Mouse (Mus musculus) neural tube, embryonic 14.5 days (tissue): Measurements from ENCODE around the gene Atp6ap1. TPM values are rescaled to one million over a fixed set of nuclear protein-coding genes. Genes with fewer than 3 reads are reported as not detected.

Experiments
- ATAC-seq: fragments of 200-750 bp; cut with Nextera tagmentation; 2 replicates; pipeline ENCODE4 v1.8.0; 2017; ENCODE audit warnings: low read depth, mild to moderate bottlenecking, moderate TSS enrichment, moderate library complexity
- H3K27ac ChIP-seq: fragments of 300-500 bp; sonication (generic); 2 replicates; pipeline ENCODE4 v1.5.1; 2014; ENCODE audit warnings: low read depth, mild to moderate bottlenecking, control low read depth, low read length, moderate library complexity, mixed read lengths
- H3K27me3 ChIP-seq: fragments of 300-500 bp; sonication (generic); 2 replicates; pipeline ENCODE4 v1.6.1; 2014; ENCODE audit warnings: low read length; ENCODE audit not compliant: control insufficient read depth, insufficient read depth
- H3K36me3 ChIP-seq: fragments of 300-500 bp; sonication (generic); 2 replicates; pipeline ENCODE4 v1.6.1; 2014; ENCODE audit warnings: low read length, mixed read lengths; ENCODE audit not compliant: control insufficient read depth, insufficient read depth
- H3K4me1 ChIP-seq: fragments of 300-500 bp; sonication (generic); 2 replicates; pipeline ENCODE4 v1.6.1; 2014; ENCODE audit warnings: low read length; ENCODE audit not compliant: control insufficient read depth, insufficient read depth
- H3K4me2 ChIP-seq: fragments of 300-500 bp; sonication (generic); 2 replicates; pipeline ENCODE4 v1.6.1; 2014; ENCODE audit warnings: mild to moderate bottlenecking, low read depth, low read length, control low read depth
- H3K4me3 ChIP-seq: fragments of 300-500 bp; sonication (generic); 2 replicates; pipeline ENCODE4 v1.5.1; 2014; ENCODE audit warnings: low read depth, low read length, control low read depth, mixed read lengths
- H3K9ac ChIP-seq: fragments of 300-500 bp; sonication (generic); replicated peaks from 2 replicates; pipeline ENCODE4 v1.6.1; 2014; ENCODE audit warnings: low read depth, mild to moderate bottlenecking, control low read depth, low read length, mixed read lengths
- H3K9me3 ChIP-seq: fragments of 300-500 bp; sonication (generic); 2 replicates; pipeline ENCODE4 v1.6.1; 2016; ENCODE audit warnings: low read length; ENCODE audit not compliant: control insufficient read depth
- WGBS: fragments of 180-500 bp; shearing (Covaris S2); extraction: QIAGEN DNeasy Blood & Tissue Kit; methylation state at CpG from one replicate; pipeline ENCODE4 v1.1.7; 2014; 5-methylcytosine and 5-hydroxymethylcytosine counted together
- polyA plus RNA-seq: library from polyadenylated mRNA; unstranded; fragments of >200 nt; fragmentation: Nextera tagmentation; extraction: Ambion mirVana; gene quantifications from 2 replicates; pipeline ENCODE4 v1.2.1, GENCODE M21; 2014

Atp6ap1 gene
- polyA plus RNA-seq, 1 experiment from 2014 or later = 213 TPM

- Histone ChIP-seq H3K4me3 (no peak overlapping the region), H3K36me3 (peaks cover 12% of the 10 kb centered on the region), H3K9me3 (no peaks in the 10 kb centered on the region), H3K4me1 (no peaks in the 10 kb centered on the region), H3K27me3 (no peaks in the 10 kb centered on the region), H3K27ac (no peak overlapping the region), H3K9ac (no peak overlapping the region), H3K4me2 (no peak overlapping the region)
- no peak for ATAC-seq
- 80% methylated on average over 1 of the region's 1 CpGs for WGBS
Observed at GRCm38 (mm10) chrX:74298348-74298747, 1.5 kb downstream of the Atp6ap1 start.

- H3K27ac ChIP-seq = no peak overlapping the region
- no peaks in the 10 kb centered on the region for H3K27me3 ChIP-seq
- H3K36me3 ChIP-seq = peaks cover 16% of the 10 kb centered on the region
- no peak for ATAC-seq
- H3K4me1 ChIP-seq = no peaks in the 10 kb centered on the region
- H3K9me3 ChIP-seq = no peaks in the 10 kb centered on the region
- H3K4me3 ChIP-seq = no peak overlapping the region
- 83% methylated on average over 3 of the region's 3 CpGs for WGBS
- no peak overlapping the region for H3K9ac ChIP-seq
- H3K4me2 ChIP-seq = no peak overlapping the region
Observed at GRCm38 (mm10) chrX:74299721-74300120, 2.8 kb downstream of the Atp6ap1 start.

- WGBS = 17% methylated on average over 40 of the region's 41 CpGs
- H3K27me3 ChIP-seq = no peaks in the 10 kb centered on the region
- peak within 1 kb of the TSS; percentile 58 for H3K9ac ChIP-seq
- peak; percentile 83 for ATAC-seq
- H3K27ac ChIP-seq = peak within 1 kb of the TSS; percentile 96
- peak within 1 kb of the TSS; percentile 63 for H3K4me2 ChIP-seq
- peaks cover 22% of the 10 kb centered on the region for H3K36me3 ChIP-seq
- no peaks in the 10 kb centered on the region; the same call in 1 of the 2 replicates for H3K4me1 ChIP-seq
- H3K4me3 ChIP-seq = peak within 1 kb of the TSS; percentile 35
- H3K9me3 ChIP-seq = no peaks in the 10 kb centered on the region
Observed at GRCm38 (mm10) chrX:74304867-74305700, 8.2 kb downstream of the Atp6ap1 start, which contains the start of gene Gdi1. TSS of gene Gdi1 (plus strand) at chrX:74304998.

GRCm38 (mm10) chrX:74312540-74313464, 15.9 kb downstream of the Atp6ap1 start, which contains the start of gene Fam50a:
TSS of gene Fam50a (plus strand) at chrX:74313033.
- WGBS = 14% methylated on average over 52 of the region's 59 CpGs
- Histone ChIP-seq H3K4me3 (peak within 1 kb of the TSS; percentile 47), H3K27me3 (no peaks in the 10 kb centered on the region), H3K9ac (peak within 1 kb of the TSS; percentile 59), H3K9me3 (no peaks in the 10 kb centered on the region), H3K4me2 (peak within 1 kb of the TSS; percentile 59), H3K4me1 (no peaks in the 10 kb centered on the region), H3K36me3 (0 out of 2 replicates have a peak, but pooled peaks cover 10% of the 10 kb centered on the region), H3K27ac (peak within 1 kb of the TSS; percentile 83)
- ATAC-seq = peak; percentile 97

- H3K4me2 ChIP-seq = peak within 1 kb of the TSS; percentile 69
- WGBS = 11% methylated on average over 18 of the region's 30 CpGs
- H3K4me3 ChIP-seq = peak within 1 kb of the TSS; percentile 48
- peak within 1 kb of the TSS; percentile 58 for H3K9ac ChIP-seq
- peaks cover 8% of the 10 kb centered on the region; the same call in 1 of the 2 replicates for H3K4me1 ChIP-seq
- peak within 1 kb of the TSS; percentile 77 for H3K27ac ChIP-seq
- no peaks in the 10 kb centered on the region for H3K27me3 ChIP-seq
- H3K36me3 ChIP-seq = no peaks in the 10 kb centered on the region
- peak; percentile 95 for ATAC-seq
- no peaks in the 10 kb centered on the region for H3K9me3 ChIP-seq
Observed at GRCm38 (mm10) chrX:74328725-74329161, 31.8 kb downstream of the Atp6ap1 start, which contains the start of gene Plxna3. TSS of gene Plxna3 (plus strand) at chrX:74329066.

GRCm38 (mm10) chrX:74329215-74329671, 32.3 kb downstream of the Atp6ap1 start:
- no peaks in the 10 kb centered on the region for H3K36me3 ChIP-seq
- WGBS = 17% methylated on average over 10 of the region's 10 CpGs
- H3K9ac ChIP-seq = peak overlapping the region; percentile 58
- peak overlapping the region; percentile 48 for H3K4me3 ChIP-seq
- H3K27me3 ChIP-seq = no peaks in the 10 kb centered on the region
- H3K4me2 ChIP-seq = peak overlapping the region; percentile 69
- H3K4me1 ChIP-seq = peaks cover 8% of the 10 kb centered on the region; the same call in 1 of the 2 replicates
- H3K9me3 ChIP-seq = no peaks in the 10 kb centered on the region
- peak overlapping the region; percentile 48 for H3K27ac ChIP-seq
- ATAC-seq = peak; percentile 64

- Histone ChIP-seq H3K4me1 (peaks cover 8% of the 10 kb centered on the region; the same call in 1 of the 2 replicates), H3K9ac (peak overlapping the region; percentile 58), H3K36me3 (no peaks in the 10 kb centered on the region), H3K27ac (peak overlapping the region; percentile 34; the same call in 1 of the 2 replicates), H3K4me3 (peak overlapping the region; percentile 48), H3K4me2 (peak overlapping the region; percentile 69), H3K27me3 (no peaks in the 10 kb centered on the region), H3K9me3 (no peaks in the 10 kb centered on the region)
- no peak for ATAC-seq
- WGBS = 24% methylated on average over 2 of the region's 2 CpGs
Observed at GRCm38 (mm10) chrX:74330166-74330930, 33.5 kb downstream of the Atp6ap1 start.
